Comparison of ENCODE assay signal across 11 mouse cellular contexts in genomic region chr9:60588914-60589313, GRCm38 (mm10).
DNase-seq lines count a peak whose midpoint lies in the region.
"Had no signal": no experiment of that assay in that cellular context is flagged by ENCODE, and none has a peak within 500 bp of the region (broad histone marks: within the 10 kb centered on the region; RNA-seq: fewer than 3 reads in every experiment).

No protein-coding gene starts in this region.

- DNase-seq in adrenal gland, postnatal 14 days = peak; percentile 13
- DNase-seq in adrenal gland, postnatal 10 days = no peak
- DNase-seq in cerebellum, adult 18-20 months = peak; percentile 68
- DNase-seq in cerebellum, adult 9-11 months = peak; percentile 62
- no peak for DNase-seq in testis, postnatal 10 days (ENCODE audit: low spot score)
- no peak for DNase-seq in ovary, postnatal 36 days (ENCODE audit: low spot score)
- no peak for DNase-seq in lung, postnatal 14 days
- DNase-seq: adrenal gland, postnatal 25 days; B cell, adult 2 months; forebrain, postnatal 0 days; gastrocnemius, postnatal 25 days had no signal

Comparison
In these comparisons a context has a peak if more than half of its experiments do, and no peak if none do; other contexts are left out.
1. DNase-seq: peak in adrenal gland, postnatal 14 days (single experiment), cerebellum, adult 18-20 months (2 of 2) and cerebellum, adult 9-11 months (single experiment); none in adrenal gland, postnatal 10 days (single experiment), testis, postnatal 10 days (single experiment), ovary, postnatal 36 days (single experiment) and lung, postnatal 14 days (single experiment).